Mouse (Mus musculus) kidney, embryonic 16.5 days (tissue): ENCODE data around the gene Maml3. TPM values are rescaled to one million over a fixed set of nuclear protein-coding genes. Genes with fewer than 3 reads are reported as not detected.

Source experiments
- ATAC-seq: fragments of 200-750 bp; cut with Nextera tagmentation; 2 replicates; pipeline ENCODE4 v1.8.0; 2017; ENCODE audit warnings: moderate TSS enrichment; ENCODE audit not compliant: low FRiP score, low TSS enrichment
- H3K27ac ChIP-seq: fragments of 300-500 bp; sonication (generic); 2 replicates; pipeline ENCODE4 v1.5.1; 2014; ENCODE audit warnings: low read length
- H3K27me3 ChIP-seq: fragments of 300-500 bp; sonication (generic); 2 replicates; pipeline ENCODE4 v1.6.1; 2014; ENCODE audit warnings: low read length, control low read depth, mixed read lengths; ENCODE audit not compliant: insufficient read depth
- H3K36me3 ChIP-seq: fragments of 300-500 bp; sonication (generic); 2 replicates; pipeline ENCODE4 v1.6.1; 2014; ENCODE audit warnings: low read length, control low read depth, mixed read lengths; ENCODE audit not compliant: insufficient read depth
- H3K4me1 ChIP-seq: fragments of 300-500 bp; sonication (generic); 2 replicates; pipeline ENCODE4 v1.6.1; 2014; ENCODE audit warnings: low read length, control low read depth, mixed read lengths; ENCODE audit not compliant: insufficient read depth
- H3K4me2 ChIP-seq: fragments of 300-500 bp; sonication (generic); replicated peaks from 2 replicates; pipeline ENCODE4 v1.6.1; 2014; ENCODE audit warnings: low read depth, low read length
- H3K4me3 ChIP-seq: fragments of 300-500 bp; sonication (generic); 2 replicates; pipeline ENCODE4 v1.5.1; 2014; ENCODE audit warnings: mild to moderate bottlenecking, low read length
- H3K9ac ChIP-seq: fragments of 300-500 bp; sonication (generic); replicated peaks from 2 replicates; pipeline ENCODE4 v1.6.1; 2014; ENCODE audit warnings: low read length
- H3K9me3 ChIP-seq: fragments of 300-500 bp; sonication (generic); 2 replicates; pipeline ENCODE4 v1.6.1; 2016; ENCODE audit warnings: low read length, control low read depth
- WGBS: fragments of 180-500 bp; shearing (Covaris S2); extraction: QIAGEN DNeasy Blood & Tissue Kit; methylation state at CpG from one replicate; pipeline ENCODE4 v1.1.7; 2014; 5-methylcytosine and 5-hydroxymethylcytosine counted together
- polyA plus RNA-seq: library from polyadenylated mRNA; unstranded; fragments of >200 nt; fragmentation: Nextera tagmentation; extraction: Ambion mirVana; gene quantifications from 2 replicates; pipeline ENCODE4 v1.2.1, GENCODE M21; 2015

Maml3 gene
- polyA plus RNA-seq, 1 experiment from 2014 or later = 6.7 TPM

DNA sequence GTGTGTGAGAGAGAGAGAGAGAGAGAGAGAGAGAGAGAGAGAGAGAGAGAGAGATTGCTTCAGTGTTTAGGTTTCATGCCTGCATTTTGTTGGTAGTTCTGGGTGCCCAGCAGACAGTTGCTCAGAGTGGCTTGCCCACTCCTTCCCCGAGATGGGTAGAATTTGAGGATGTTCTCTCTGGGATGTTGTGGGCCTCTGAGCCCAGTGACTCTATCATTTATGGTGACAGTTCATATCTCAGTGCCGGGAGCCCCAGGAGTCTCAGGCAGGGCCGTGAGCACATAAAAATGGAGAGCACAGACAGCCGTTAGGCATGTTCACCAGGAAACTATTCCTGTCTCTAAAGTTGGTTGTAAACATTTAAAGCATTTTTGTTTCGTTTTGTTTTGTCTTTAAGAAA lies 443.5 kb downstream of the Maml3 start:
- H3K27ac ChIP-seq = no peak overlapping the region
- no peak overlapping the region for H3K4me2 ChIP-seq
- no peak overlapping the region for H3K4me3 ChIP-seq

DNA sequence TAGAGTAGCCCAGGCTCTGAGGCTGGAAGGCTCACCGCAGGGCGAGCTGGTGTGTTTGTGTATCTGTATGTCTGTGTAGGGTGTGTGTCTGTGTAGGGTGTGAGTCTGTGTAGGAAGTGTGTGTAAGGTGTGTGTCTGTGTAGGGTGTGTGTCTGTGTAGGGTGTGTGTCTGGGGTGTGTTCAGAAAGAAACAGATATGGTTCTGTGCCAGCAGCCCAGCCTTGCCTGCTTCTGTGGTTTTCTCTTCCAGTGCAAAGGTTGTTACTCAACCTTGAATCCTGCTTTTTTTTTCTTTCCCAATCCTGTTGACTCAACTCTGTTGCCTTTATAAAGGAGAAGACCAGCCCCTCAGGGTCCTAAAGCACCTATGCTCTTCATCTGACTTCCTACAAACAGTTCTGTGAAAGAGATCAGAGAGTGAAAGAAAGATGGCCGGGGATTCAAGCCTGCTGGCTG lies 444.0 kb downstream of the Maml3 start:
- no peak for ATAC-seq
- H3K36me3 ChIP-seq = no peaks in the 10 kb centered on the region
- WGBS = 83% methylated on average over 3 of the region's 3 CpGs
- H3K9me3 ChIP-seq = no peaks in the 10 kb centered on the region
- H3K27ac ChIP-seq = no peak overlapping the region
- no peak overlapping the region for H3K4me2 ChIP-seq
- no peak overlapping the region for H3K9ac ChIP-seq
- H3K4me3 ChIP-seq = no peak overlapping the region
- H3K27me3 ChIP-seq = no peaks in the 10 kb centered on the region
- no peaks in the 10 kb centered on the region for H3K4me1 ChIP-seq

More for the DNA sequence above, 443.5 kb downstream of the Maml3 start:
- no peak overlapping the region for H3K9ac ChIP-seq
- no peaks in the 10 kb centered on the region for H3K27me3 ChIP-seq
- no peaks in the 10 kb centered on the region for H3K4me1 ChIP-seq
- H3K9me3 ChIP-seq = no peaks in the 10 kb centered on the region
- H3K36me3 ChIP-seq = no peaks in the 10 kb centered on the region
- WGBS = 52% methylated on average over 5 of the region's 5 CpGs
- no peak for ATAC-seq

DNA sequence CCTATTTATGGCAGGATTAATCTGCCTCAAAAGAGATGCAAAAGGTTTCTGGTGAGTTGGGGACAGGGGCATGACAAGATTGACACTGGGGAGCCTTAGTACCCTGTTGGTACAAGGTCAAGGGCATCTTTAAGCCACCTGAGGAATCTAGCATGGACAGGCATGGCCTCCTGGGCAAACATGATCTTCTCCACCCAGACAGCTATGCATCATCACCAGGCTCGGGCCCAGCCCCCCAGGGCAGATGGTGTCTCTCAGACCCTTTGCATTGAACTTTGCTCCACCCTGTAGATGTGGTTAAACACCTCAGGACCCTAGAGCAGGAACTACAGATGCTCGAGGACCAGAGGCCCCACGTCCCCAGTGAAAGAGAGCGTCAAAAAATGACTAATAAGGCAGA lies 444.8 kb downstream of the Maml3 start, which contains the start of gene Mgst2:
Gene Mgst2 (plus strand): TSS at position 301 of the 400 bp plus-strand sequence.
- Histone ChIP-seq H3K9ac (no peak within 1 kb of the TSS), H3K4me2 (no peak within 1 kb of the TSS), H3K9me3 (no peaks in the 10 kb centered on the region), H3K27ac (no peak within 1 kb of the TSS), H3K36me3 (no peaks in the 10 kb centered on the region), H3K27me3 (no peaks in the 10 kb centered on the region), H3K4me1 (no peaks in the 10 kb centered on the region), H3K4me3 (no peak within 1 kb of the TSS)
- WGBS = 59% methylated on average over 4 of the region's 4 CpGs
- ATAC-seq = no peak

DNA sequence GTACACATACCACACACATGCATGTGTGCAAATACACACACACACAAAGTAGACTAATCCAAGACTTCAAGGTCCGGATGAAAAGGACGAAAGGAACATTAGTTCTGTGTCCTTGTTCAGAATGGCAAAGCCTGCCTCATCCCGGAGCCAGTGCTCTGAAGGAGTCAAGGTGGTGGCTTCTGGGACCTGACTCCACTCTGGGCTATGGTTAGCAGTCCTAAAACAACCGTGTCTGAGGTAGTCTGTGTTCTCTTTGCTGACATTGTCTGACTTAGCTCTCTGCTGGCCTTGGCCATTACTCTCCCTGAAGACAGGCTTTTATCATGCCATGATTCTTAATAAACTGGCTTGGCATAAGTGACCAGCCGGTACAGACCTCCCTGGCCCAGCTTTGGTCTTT lies 445.5 kb downstream of the Maml3 start:
- Histone ChIP-seq H3K4me3 (no peak overlapping the region), H3K36me3 (no peaks in the 10 kb centered on the region), H3K4me2 (no peak overlapping the region), H3K9me3 (no peaks in the 10 kb centered on the region), H3K4me1 (no peaks in the 10 kb centered on the region), H3K27me3 (no peaks in the 10 kb centered on the region), H3K9ac (no peak overlapping the region), H3K27ac (no peak overlapping the region)
- WGBS = 85% methylated on average over 5 of the region's 5 CpGs
- ATAC-seq = no peak

GRCm38 (mm10) chr3:51654303-51655055 lies 450.4 kb downstream of the Maml3 start:
- Histone ChIP-seq H3K9me3 (no peaks in the 10 kb centered on the region), H3K9ac (no peak overlapping the region), H3K4me1 (peaks cover 22% of the 10 kb centered on the region), H3K36me3 (no peaks in the 10 kb centered on the region), H3K27ac (no peak overlapping the region), H3K4me3 (no peak overlapping the region), H3K4me2 (no peak overlapping the region), H3K27me3 (no peaks in the 10 kb centered on the region)
- no peak for ATAC-seq
- WGBS = 71% methylated on average over 6 of the region's 6 CpGs

GRCm38 (mm10) chr3:51652701-51653100 lies 452.2 kb downstream of the Maml3 start:
- ATAC-seq = peak; percentile 56
- H3K9ac ChIP-seq = peak overlapping the region; percentile 45
- 0% methylated on average over 7 of the region's 9 CpGs for WGBS
- H3K9me3 ChIP-seq = no peaks in the 10 kb centered on the region
- H3K27ac ChIP-seq = peak overlapping the region; percentile 71
- H3K4me2 ChIP-seq = peak overlapping the region; percentile 53
- no peaks in the 10 kb centered on the region for H3K27me3 ChIP-seq
- H3K36me3 ChIP-seq = no peaks in the 10 kb centered on the region
- peaks cover 31% of the 10 kb centered on the region for H3K4me1 ChIP-seq
- peak overlapping the region; percentile 1 for H3K4me3 ChIP-seq

- H3K4me2 ChIP-seq = peak overlapping the region; percentile 53
- no peaks in the 10 kb centered on the region for H3K36me3 ChIP-seq
- WGBS = 4% methylated on average over 9 of the region's 9 CpGs
- H3K27ac ChIP-seq = peak overlapping the region; percentile 71
- peak overlapping the region; percentile 45 for H3K9ac ChIP-seq
- H3K4me3 ChIP-seq = peak overlapping the region; percentile 1; the same call in 1 of the 2 replicates
- no peaks in the 10 kb centered on the region for H3K9me3 ChIP-seq
- H3K4me1 ChIP-seq = peaks cover 31% of the 10 kb centered on the region
- H3K27me3 ChIP-seq = no peaks in the 10 kb centered on the region
- ATAC-seq = peak; percentile 66; the same call in 1 of the 2 replicates
These were observed 452.6 kb downstream of the Maml3 start for GRCm38 (mm10) chr3:51652292-51652691.

- ATAC-seq = no peak
- 70% methylated on average over 2 of the region's 2 CpGs for WGBS
- Histone ChIP-seq H3K27me3 (no peaks in the 10 kb centered on the region), H3K9ac (no peak overlapping the region), H3K36me3 (no peaks in the 10 kb centered on the region), H3K4me1 (peaks cover 31% of the 10 kb centered on the region), H3K27ac (no peak overlapping the region), H3K4me2 (no peak overlapping the region), H3K9me3 (no peaks in the 10 kb centered on the region), H3K4me3 (no peak overlapping the region)
These were observed 453.7 kb downstream of the Maml3 start for GRCm38 (mm10) chr3:51651149-51651548.

DNA sequence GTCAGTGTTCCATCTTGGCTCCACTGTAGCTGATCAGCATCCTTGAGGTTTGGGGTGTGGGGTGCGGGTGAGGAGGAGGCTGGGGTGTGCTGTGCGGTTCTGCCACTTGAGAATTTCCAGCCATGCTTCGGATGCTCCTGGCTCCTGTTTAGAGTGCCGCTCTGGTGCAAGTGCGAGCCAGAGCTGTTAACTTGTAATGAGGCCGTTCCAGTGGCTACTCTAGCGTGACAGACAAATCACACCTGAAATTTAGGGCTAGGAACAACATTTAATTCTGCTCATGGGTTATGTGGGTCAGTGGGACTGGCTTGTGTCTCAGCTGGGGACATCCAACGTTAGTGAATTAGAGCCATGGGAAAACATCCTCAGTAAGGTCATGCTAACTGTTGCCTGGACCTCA lies 454.9 kb downstream of the Maml3 start:
- Histone ChIP-seq H3K27me3 (no peaks in the 10 kb centered on the region), H3K4me2 (no peak overlapping the region), H3K4me1 (peaks cover 31% of the 10 kb centered on the region), H3K4me3 (no peak overlapping the region), H3K27ac (no peak overlapping the region), H3K36me3 (no peaks in the 10 kb centered on the region), H3K9ac (no peak overlapping the region), H3K9me3 (no peaks in the 10 kb centered on the region)
- 33% methylated on average over 8 of the region's 8 CpGs for WGBS
- ATAC-seq = no peak; the same call in 1 of the 2 replicates

- no peak overlapping the region for H3K27ac ChIP-seq
- no peak overlapping the region for H3K9ac ChIP-seq
- H3K4me1 ChIP-seq = peaks cover 31% of the 10 kb centered on the region
- no peaks in the 10 kb centered on the region for H3K36me3 ChIP-seq
- H3K4me3 ChIP-seq = no peak overlapping the region
- H3K4me2 ChIP-seq = no peak overlapping the region
- no peaks in the 10 kb centered on the region for H3K27me3 ChIP-seq
- 42% methylated on average over 8 of the region's 8 CpGs for WGBS
- H3K9me3 ChIP-seq = 0 out of 2 replicates have a peak, but pooled peaks cover 3% of the 10 kb centered on the region
- no peak for ATAC-seq
These were observed 455.4 kb downstream of the Maml3 start for GRCm38 (mm10) chr3:51649426-51649825.
